Mouse (Mus musculus) heart, postnatal 4 days (tissue): ENCODE data around the gene Dennd4a. TPM values are rescaled to one million over a fixed set of nuclear protein-coding genes. Genes with fewer than 3 reads are reported as not detected.
"Not testable (repeated sequence)": the region's sequence is repeated elsewhere in the genome, so short reads cannot be mapped to it uniquely, and the experiment has no call there.

ENCODE experiments used
- DNase-seq: peaks from one replicate; pipeline ENCODE4 v3.0.0; 2021
- total RNA-seq, 2 experiments: library from RNA; stranded (reverse); gene quantifications; 2 replicates each; pipeline ENCODE4 v1.2.3; 2021

Dennd4a gene
- total RNA-seq, 2 experiments from 2014 or later: 13.8 to 16.9 TPM

DNA sequence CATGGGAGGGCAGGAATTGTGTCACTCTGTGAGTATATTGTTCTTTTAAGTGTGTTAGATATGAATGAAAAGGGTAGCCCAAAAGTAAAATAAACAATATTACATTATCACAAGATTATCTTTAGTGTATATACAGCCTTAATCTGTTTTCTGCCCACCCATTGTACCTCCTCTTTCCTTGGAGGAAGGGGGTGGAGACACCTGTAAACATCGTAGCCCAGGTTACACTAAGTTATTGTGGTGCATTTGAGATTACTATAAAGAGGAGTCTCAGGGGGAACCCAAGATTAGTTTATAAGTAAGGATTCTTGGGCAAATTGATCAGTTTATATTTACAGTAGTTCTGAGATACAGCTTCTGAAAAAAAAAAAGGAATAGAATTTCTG is 1.3 kb downstream of the Dennd4a start:
- no peak for DNase-seq

GRCm38 (mm10) chr9:64814273-64814672 is 3.1 kb downstream of the Dennd4a start:
- no peak for DNase-seq

DNA sequence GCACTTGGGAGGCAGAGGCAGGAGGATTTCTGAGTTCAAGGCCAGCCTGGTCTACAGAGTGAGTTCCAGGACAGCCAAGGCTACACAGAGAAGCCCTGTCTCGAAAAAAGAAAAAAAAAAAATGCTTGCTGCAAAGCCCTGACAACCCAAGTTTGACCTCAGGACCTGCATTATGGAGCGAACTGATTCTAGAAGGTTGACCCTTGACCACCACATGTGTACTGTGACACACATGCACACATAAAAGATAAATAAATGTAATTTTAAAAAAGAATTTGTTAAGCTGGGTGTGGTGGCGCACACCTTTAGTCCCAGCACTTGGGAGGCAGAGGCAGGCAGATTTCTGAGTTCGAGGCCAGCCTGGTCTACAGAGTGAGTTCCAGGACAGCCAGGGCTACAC is 8.5 kb downstream of the Dennd4a start:
- not testable (repeated sequence) for DNase-seq

DNA sequence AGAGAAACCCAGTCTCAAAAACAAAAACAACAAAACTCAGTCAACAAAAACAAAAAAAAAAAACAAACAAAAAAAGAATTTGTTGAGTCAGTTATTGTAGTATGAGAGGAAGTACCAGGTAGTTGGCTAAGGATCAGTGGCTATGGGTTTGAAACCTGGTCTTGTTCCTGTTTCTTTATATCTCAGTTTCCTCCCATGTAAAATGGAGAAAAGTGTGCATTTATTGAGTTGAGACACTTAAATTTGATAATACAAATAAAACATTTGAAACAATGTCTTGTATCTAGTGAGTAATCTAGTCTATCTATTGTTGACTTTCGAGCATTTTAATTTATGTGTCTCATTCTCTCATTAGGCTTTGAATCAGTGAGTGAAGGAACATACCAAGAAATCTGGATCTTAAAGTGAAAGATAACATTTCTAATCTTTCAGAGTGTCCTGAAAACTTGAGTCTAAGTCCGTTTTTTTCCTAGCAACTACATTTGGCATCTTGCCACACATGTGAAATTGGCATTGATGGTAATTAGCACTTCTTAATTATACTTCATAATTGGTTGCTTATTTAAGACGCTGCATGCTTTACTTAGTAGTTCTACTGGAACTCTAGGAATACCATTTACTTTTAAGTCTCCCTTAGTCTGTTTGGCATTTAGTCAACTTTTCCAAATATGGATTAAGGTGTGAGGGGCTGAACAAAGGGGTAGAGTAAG is 9.1 kb downstream of the Dennd4a start:
- no peak for DNase-seq

- DNase-seq: no peak
Observed at GRCm38 (mm10) chr9:64822235-64822634, 11.1 kb downstream of the Dennd4a start.

- no peak for DNase-seq
Observed at GRCm38 (mm10) chr9:64824389-64825008, 13.4 kb downstream of the Dennd4a start.

- DNase-seq: no peak
Observed at GRCm38 (mm10) chr9:64830092-64830618, 19.0 kb downstream of the Dennd4a start.

DNA sequence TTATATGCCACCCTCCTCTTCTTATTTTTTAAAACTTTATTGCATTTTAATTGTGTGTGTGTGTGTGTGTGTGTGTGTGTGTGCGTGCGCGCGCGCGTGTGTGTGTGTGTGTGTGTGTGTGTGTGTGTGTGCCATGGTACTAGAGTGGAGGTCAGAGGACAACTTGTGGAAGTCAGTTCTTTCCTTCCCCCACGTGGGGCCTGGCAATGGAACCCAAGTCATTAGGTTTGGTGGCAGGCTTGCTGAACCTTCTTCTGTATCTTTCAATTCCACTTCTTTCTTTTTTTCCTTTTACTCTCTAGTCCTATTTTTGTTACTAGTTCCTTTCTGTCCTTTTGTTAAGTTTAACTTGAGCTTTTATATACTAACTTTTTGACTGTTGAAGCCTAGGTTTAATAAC is 19.5 kb downstream of the Dennd4a start:
- DNase-seq: no peak

DNA sequence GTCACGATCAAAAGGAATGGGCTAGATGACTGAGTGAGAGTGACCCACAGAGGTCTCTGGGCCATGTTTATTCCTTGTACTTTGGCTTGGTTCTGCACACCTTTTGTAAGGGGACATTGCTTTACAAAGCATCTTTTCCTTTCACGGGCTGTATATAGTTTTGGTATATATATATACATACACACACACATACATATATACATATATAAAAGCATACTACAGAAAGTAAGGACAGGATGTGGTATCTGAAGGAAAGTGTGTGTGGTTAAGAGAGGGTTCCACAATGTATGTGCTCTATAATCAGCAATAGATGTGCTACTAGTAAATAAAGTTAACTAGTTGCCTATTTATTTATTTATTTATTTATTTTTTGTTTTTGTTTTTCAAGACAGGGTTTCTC is 20.6 kb downstream of the Dennd4a start:
- no peak for DNase-seq

DNA sequence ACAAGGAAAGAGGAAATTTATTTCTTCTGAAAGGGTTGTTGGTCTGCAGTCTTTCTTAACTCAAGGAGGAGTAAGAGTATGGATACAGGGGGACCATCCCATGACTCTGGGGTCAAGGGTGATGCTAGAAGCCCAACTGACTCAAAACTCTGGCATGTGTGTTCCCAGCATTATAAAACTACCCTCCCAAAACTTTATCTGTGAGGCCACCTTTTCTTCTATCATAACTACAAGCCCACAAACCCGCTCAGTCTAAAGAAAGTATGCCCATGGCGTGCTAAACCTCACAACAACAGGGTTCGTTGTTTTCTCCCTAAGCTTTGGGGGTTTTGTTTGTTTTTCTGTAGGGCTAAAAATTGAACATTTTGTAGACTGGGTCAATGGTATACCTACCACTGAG is 23.3 kb downstream of the Dennd4a start:
- no peak for DNase-seq

GRCm38 (mm10) chr9:64845355-64845754 is 34.2 kb downstream of the Dennd4a start:
- no peak for DNase-seq

DNA sequence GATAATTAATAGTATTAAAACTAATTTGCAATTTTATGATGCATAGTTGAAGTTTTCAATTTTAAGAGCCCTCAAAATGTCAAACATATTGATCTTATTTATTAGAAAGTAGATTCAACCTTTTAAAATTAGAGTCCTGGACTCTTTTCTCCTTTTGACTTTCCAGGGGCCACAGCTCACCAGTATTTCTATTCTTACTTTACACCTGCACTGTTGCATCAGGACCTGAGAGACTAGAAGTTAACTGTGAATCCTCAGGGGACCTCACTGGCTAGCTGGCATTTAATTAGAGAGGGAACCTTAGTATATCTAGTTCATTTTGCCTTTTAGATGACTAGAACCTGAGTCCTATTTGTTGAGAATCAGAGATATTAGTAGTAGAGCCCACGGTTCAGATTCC is 38.4 kb downstream of the Dennd4a start:
- DNase-seq: no peak

GRCm38 (mm10) chr9:64860083-64860482 is 48.9 kb downstream of the Dennd4a start:
- DNase-seq: no peak

GRCm38 (mm10) chr9:64862687-64863086 is 51.5 kb downstream of the Dennd4a start:
- DNase-seq: no peak

DNA sequence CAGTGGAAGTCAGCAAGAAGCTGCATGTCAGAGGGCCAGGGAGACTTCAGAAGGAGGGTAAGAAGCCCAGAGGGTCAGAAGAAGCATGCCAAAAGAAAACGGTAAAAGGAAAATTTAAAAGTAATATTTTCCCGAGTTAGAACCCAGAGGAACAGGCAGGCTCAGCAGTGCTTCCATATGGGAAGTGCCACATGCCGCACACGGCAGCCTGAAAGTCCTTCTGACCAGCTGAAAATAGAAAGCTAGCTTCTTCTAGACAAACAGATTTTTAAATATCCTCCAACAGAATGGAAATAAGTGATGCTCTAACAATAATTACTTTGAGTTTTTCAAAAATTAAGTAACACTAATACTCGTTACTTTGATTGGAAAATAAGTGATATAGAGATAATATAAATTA is 74.9 kb downstream of the Dennd4a start:
- no peak for DNase-seq

DNA sequence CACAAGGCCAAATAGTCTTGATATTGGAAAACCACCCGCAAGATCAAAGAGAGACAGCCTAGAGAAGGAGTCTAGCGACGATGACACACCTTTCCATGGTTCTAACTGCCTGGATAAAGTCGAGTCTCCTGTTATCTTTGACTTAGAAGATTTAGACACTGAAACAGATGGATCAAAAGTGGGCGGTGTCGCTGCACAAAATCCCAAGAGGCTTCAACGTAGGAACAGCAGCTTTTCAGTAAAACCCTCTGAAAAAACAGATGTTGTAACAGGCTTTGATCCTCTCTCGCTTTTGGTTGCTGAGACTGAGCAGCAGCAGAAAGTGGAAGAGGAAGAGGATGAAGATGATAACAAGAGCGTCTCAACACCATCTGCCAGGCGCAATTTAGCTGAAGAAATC is 85.5 kb downstream of the Dennd4a start:
- no peak for DNase-seq

DNA sequence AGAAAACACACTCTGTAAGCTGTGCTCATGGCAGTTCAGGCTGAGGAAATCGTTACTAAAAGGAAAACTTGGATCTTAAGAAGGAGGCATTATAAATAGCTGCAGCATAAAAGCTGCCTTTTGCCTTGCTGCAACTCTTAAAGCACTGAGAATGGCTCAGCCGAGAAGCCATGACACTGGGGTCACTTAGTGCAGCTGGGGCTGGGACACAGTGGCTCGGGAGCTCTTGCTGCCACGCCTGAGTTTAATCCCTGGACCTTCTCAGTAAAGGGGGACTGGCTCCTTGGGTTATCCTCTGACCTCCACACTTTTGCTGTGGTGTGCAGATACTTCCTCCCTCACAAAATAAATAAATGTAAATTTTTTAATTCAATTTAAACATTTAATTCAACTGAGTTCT is 91.7 kb downstream of the Dennd4a start:
- DNase-seq: no peak

- peak; percentile 83 for DNase-seq
Observed at GRCm38 (mm10) chr9:64903386-64903785, 92.2 kb downstream of the Dennd4a start.

DNA sequence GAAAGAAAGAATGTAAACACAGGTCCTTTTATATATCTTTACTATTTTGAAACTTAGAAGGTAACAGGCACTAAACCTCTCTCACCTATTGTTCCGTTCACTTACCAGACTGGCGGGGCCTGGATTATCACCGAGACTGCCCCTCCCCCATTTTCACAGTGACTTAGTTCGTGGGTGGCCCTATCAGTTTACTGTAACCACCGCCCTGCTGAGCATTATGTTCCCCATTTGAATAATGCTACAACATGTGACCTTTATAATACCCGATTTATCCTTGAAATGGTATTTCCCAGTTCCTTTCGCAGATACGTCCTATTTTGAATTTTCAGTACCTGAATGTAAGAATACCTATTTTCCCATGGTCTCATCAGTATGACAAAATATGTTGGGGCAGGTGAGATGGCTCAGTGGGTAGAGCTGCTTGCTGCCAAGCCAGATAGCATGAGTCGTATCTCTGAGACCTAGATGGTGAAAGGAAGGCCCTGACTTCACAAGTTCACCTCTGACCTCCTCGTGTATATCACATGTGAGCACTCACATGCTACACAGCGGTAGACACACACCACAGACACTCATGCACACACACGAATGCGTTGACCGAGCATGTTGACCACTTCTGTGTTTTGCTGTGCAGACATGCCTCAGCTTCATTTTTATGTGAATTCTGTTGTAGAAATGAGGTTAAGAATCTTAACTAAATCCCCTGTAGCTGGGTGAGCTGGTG is 93.9 kb downstream of the Dennd4a start:
- DNase-seq: no peak

DNA sequence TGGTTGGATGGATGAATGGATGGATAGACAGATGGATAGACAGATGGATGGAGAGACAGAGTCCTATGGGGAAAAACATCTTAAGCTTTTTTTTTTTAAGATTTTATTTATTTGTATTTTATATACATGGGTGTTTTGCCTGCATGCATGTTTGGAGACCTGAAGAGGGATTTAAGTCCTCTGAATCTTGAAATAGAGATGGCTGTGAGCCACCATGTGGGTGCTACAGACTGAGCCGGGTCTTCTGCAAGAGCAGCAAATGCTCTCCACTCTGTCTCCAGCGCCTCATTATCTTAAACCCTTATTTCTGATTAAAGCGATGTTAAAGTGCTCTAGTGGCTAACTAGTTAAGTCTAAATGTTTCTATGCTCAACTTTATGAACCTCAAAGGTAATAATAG is 96.3 kb downstream of the Dennd4a start:
- DNase-seq: no peak

DNA sequence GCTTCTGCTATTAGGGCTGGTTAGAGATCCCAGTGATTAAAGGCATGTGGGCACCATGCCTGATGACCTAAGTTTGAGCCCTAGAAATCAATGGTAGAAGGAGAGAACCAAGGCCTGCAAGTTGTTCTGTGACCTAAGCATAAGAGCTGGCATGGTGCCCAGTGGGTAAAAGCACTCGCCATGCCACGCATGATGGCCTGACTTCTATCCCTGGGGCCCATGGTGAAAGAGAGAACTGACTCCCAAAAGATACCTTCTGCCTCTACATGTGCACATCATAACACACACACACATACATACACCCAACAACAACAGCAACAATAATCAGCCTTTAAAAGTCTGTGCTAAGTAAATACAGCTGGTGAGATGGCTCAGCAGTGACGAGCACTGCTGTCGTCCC is 102.3 kb downstream of the Dennd4a start:
- no peak for DNase-seq

- no peak for DNase-seq
Observed at GRCm38 (mm10) chr9:64913973-64914372, 102.8 kb downstream of the Dennd4a start.

DNA sequence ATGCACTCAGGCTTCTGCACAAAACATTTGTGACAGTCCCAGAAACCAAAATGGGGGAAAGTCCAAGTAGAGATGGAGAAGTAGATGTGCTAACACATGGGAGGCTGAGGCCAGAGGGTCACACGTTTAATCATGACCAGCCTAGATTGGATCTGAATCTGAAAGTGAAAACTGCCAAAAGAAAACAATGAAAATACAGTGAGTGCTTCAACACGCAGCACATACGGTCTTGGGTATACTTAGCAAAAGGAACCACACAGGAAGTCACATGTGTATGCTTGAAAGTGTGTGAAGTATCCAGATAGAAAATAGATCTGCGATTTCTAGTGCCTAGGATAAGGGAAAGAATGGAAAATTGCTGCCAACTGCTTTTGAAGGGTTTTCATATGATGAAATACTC is 103.5 kb downstream of the Dennd4a start:
- no peak for DNase-seq

DNA sequence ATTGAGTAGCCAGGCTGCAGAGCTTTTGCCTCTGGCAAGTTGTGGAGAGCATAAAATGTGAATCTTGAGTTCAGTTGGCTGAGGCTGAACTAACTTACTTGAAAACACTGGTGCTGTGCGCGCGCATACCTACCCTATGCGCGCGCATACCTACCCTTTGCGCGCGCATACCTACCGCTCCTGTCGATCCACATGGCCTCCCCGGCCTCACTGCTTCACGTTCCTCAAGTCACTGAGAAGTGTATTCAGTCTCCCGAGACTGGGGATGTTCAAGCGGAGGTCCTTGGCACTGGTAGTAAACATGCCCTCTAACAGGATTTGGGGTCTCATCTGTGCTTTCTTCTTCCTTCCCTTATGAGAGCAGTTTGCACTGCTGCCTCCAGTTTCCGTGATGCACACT is 107.4 kb downstream of the Dennd4a start:
- peak; percentile 24 for DNase-seq
